Mouse (Mus musculus) ES-Bruce4 (cell line): ENCODE measurements around the gene Oxct1.

Source experiments
- CTCF ChIP-seq: IDR thresholded peaks from one replicate; pipeline ENCODE4 v1.8.1; 2011; ENCODE audit warnings: low read depth, low read length
- POLR2A ChIP-seq: IDR thresholded peaks from one replicate; pipeline ENCODE4 v1.8.1; 2011; ENCODE audit warnings: low read length; ENCODE audit not compliant: insufficient read depth

DNA sequence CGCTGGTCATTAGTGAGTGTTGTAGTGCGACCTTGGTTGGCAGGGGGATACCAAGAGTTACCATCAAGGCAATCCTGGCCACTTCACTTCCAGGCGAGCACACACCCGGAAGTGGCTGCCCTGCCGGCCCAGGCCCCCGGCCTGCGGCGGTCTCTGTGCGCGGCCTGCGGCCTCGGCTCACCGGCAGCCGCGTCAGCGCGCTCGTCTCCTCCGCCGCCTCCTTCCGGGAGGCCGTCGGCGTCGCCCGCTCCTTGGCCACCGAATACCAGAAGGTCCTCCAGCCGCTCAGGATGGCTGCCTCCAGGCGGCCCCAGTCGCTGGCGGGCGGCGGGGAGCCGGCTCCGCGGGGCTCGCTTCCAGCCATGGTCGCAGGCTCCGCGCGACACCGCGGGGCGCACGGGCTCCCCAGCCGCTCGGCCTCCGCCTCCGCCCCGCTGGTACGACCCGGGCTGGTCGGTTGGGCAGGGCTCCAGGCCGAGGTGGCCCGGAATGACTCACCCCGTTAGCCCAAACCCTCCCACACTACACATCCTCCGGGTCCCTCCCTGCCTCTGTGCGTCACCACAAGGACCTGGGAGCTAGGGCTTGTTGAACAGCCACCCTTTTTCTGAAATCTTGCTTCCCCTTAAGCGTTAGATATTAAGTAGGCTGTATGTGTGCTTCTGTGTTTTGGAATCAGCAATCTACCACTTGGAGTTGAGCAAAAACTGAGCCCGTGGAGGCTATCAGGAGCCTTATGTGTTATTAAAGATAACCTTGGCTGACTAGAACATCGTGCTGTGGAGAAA is 46.9 kb upstream of the Oxct1 start, which contains the start of gene Fbxo4:
- TF ChIP-seq POLR2A (no peak), CTCF (no peak)
